Mouse (Mus musculus) intestine, postnatal 0 days (tissue): Measurements from ENCODE around the gene Nfe2l2. TPM values are rescaled to one million over a fixed set of nuclear protein-coding genes. Genes with fewer than 3 reads are reported as not detected.

Experiments used
- ATAC-seq: fragments of 200-750 bp; cut with Nextera tagmentation; 2 replicates; pipeline ENCODE4 v1.8.0; 2017; ENCODE audit warnings: mild to moderate bottlenecking, moderate TSS enrichment, moderate library complexity
- H3K27ac ChIP-seq: fragments of 300-500 bp; sonication (generic); 2 replicates; pipeline ENCODE4 v1.5.1; 2014; ENCODE audit warnings: mild to moderate bottlenecking, low read depth, low read length, moderate library complexity
- H3K27me3 ChIP-seq: fragments of 300-500 bp; sonication (generic); replicated peaks from 2 replicates; pipeline ENCODE4 v1.6.1; 2014; ENCODE audit warnings: low read length, mixed read lengths; ENCODE audit not compliant: control insufficient read depth, insufficient read depth
- H3K36me3 ChIP-seq: fragments of 300-500 bp; sonication (generic); 2 replicates; pipeline ENCODE4 v1.6.1; 2014; ENCODE audit warnings: mild to moderate bottlenecking, moderate library complexity; ENCODE audit not compliant: control insufficient read depth, insufficient read depth
- H3K4me1 ChIP-seq: fragments of 300-500 bp; sonication (generic); replicated peaks from 2 replicates; pipeline ENCODE4 v1.6.1; 2014; ENCODE audit warnings: antibody characterized with exemption, low read length, mixed read lengths; ENCODE audit not compliant: control insufficient read depth, insufficient read depth
- H3K4me2 ChIP-seq: fragments of 300-500 bp; sonication (generic); replicated peaks from 2 replicates; pipeline ENCODE4 v1.6.1; 2014; ENCODE audit warnings: low read depth, mild to moderate bottlenecking, moderate library complexity
- H3K4me3 ChIP-seq: fragments of 300-500 bp; sonication (generic); 2 replicates; pipeline ENCODE4 v1.5.1; 2014; ENCODE audit warnings: low read depth, low read length
- H3K9ac ChIP-seq: fragments of 300-500 bp; sonication (generic); 2 replicates; pipeline ENCODE4 v1.6.1; 2014; ENCODE audit warnings: mild to moderate bottlenecking, low read depth, low read length
- H3K9me3 ChIP-seq: fragments of 300-500 bp; sonication (generic); 2 replicates; pipeline ENCODE4 v1.6.1; 2016; ENCODE audit warnings: mixed run types; ENCODE audit not compliant: control insufficient read depth
- CTCF ChIP-seq: sonication (generic); IDR thresholded peaks from 2 replicates; pipeline ENCODE4 v1.5.1; 2016; ENCODE audit warnings: low read depth, mild to moderate bottlenecking, control low read depth, antibody characterized with exemption, moderate library complexity
- WGBS: fragments of 180-500 bp; shearing (Covaris S2); extraction: QIAGEN DNeasy Blood & Tissue Kit; methylation state at CpG from one replicate; pipeline ENCODE4 v1.1.7; 2014; 5-methylcytosine and 5-hydroxymethylcytosine counted together
- polyA plus RNA-seq: library from polyadenylated mRNA; unstranded; fragments of >200 nt; fragmentation: Nextera tagmentation; extraction: Ambion mirVana; gene quantifications from 2 replicates; pipeline ENCODE4 v1.2.1, GENCODE M21; 2015

The Nfe2l2 gene
- polyA plus RNA-seq, 1 experiment from 2014 or later, result 93.6 TPM

DNA sequence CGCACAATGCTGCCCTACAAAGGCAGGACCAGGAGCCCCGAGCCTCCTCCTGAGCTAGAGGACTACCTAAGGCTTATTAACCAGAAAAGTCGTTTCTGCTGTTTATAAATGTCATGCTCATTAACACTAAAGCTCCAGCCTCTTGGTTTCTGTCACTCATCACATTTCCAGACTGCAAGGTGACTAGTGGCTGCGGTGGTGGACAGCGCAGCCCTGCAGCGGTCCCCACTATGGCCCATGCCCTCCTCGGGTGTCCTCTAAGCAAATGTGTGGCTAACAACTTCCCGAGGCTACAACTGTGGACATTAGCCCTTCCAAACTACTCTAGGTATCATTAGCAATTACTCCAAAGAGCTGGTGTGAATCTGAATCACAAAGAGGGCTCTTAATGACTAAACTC, 13.1 kb downstream of the Nfe2l2 start:
- no peak overlapping the region for H3K4me3 ChIP-seq
- no peaks in the 10 kb centered on the region for H3K9me3 ChIP-seq
- H3K4me1 ChIP-seq, result peaks cover 16% of the 10 kb centered on the region
- WGBS, result 73% methylated on average over 8 of the region's 8 CpGs
- ATAC-seq, result no peak
- H3K9ac ChIP-seq, result no peak overlapping the region
- TF ChIP-seq CTCF, result no peak
- no peaks in the 10 kb centered on the region for H3K27me3 ChIP-seq
- H3K4me2 ChIP-seq, result no peak overlapping the region
- H3K27ac ChIP-seq, result no peak overlapping the region
- H3K36me3 ChIP-seq, result peaks cover 14% of the 10 kb centered on the region; the same call in 1 of the 2 replicates

DNA sequence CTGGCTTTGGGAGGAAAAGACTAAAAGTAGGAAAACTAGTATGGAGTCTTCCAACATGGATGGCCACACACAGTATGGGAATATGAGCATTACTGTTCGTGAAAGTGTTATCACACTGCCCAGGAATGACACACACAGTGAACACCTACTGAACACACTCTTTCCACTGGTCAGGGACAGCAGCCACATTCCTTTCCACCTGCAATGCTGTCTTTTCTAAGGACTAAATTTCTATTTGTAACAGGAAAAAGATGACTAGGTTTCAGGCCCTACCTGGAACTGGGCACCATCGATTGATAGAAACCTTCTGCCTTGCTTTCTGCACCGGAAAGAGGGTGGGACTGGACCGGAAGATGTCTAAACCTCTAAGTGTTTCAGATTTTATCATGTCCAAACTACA, 13.8 kb downstream of the Nfe2l2 start:
- no peak for TF ChIP-seq CTCF
- no peak overlapping the region for H3K9ac ChIP-seq
- WGBS, result 84% methylated on average over 4 of the region's 4 CpGs
- H3K36me3 ChIP-seq, result peaks cover 14% of the 10 kb centered on the region; the same call in 1 of the 2 replicates
- no peak for ATAC-seq
- H3K9me3 ChIP-seq, result no peaks in the 10 kb centered on the region
- H3K27me3 ChIP-seq, result no peaks in the 10 kb centered on the region
- peaks cover 11% of the 10 kb centered on the region for H3K4me1 ChIP-seq
- no peak overlapping the region for H3K27ac ChIP-seq
- H3K4me3 ChIP-seq, result no peak overlapping the region
- no peak overlapping the region for H3K4me2 ChIP-seq

DNA sequence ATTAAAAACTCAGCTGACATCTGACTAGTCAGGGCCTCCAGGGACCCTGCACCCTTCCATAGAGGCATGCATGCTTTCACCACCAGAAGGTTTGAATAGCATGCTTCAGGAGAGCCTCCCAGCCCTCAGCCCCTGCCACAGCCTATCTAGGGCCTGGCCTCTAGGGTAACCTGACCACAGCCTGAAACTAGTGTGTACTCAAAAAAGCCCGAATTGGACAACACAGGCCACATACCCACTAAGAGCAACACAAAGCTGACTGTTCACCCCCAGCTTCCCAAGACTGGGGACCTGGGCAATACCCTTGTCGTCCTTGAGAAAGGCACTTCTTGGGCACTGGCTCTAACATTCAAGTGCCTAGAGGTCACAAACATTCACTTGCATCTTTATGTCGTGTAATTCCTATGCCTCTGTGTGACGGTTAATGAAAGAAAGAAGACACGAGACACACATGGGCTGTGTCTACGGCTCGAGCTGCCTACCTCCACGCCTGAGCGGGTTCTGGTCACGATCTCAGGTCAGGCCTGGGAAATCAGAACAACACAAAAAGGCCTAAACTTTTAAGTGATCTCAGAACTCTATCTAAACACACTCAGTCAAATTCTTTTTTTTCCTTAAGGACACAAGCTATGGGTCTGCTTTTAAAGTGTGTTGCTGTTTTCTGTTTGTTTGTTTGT, 14.8 kb downstream of the Nfe2l2 start:
- no peak for ATAC-seq
- Histone ChIP-seq H3K4me2 (no peak overlapping the region), H3K27me3 (no peaks in the 10 kb centered on the region), H3K4me3 (no peak overlapping the region), H3K9ac (no peak overlapping the region), H3K9me3 (no peaks in the 10 kb centered on the region), H3K36me3 (peaks cover 14% of the 10 kb centered on the region; the same call in 1 of the 2 replicates), H3K27ac (no peak overlapping the region), H3K4me1 (peaks cover 7% of the 10 kb centered on the region)
- TF ChIP-seq CTCF, result no peak
- 76% methylated on average over 10 of the region's 10 CpGs for WGBS

DNA sequence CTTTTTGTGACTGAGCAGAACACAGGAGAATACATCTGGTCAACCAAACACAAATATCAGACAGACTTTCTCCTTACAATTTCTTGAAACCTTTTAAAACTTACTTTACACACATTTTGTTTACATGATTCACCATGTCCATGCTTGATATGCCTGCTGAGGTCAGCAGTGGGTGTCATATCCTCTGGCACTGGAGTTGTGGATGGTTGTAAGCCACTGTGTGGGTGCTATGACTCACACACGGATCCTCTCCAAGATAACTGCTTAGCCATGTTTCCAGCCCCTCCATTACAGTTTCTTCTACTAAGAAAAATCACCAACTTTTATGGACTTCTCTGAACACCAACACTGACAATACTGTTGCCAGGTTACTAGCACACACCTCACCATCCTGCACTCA, 15.5 kb downstream of the Nfe2l2 start:
- Histone ChIP-seq H3K4me2 (no peak overlapping the region), H3K9me3 (no peaks in the 10 kb centered on the region), H3K36me3 (peaks cover 14% of the 10 kb centered on the region; the same call in 1 of the 2 replicates), H3K4me1 (peaks cover 7% of the 10 kb centered on the region), H3K27ac (no peak overlapping the region), H3K4me3 (no peak overlapping the region), H3K27me3 (no peaks in the 10 kb centered on the region), H3K9ac (no peak overlapping the region)
- WGBS, result 63% methylated on average over 1 of the region's 1 CpGs
- TF ChIP-seq CTCF, result no peak
- no peak for ATAC-seq

DNA sequence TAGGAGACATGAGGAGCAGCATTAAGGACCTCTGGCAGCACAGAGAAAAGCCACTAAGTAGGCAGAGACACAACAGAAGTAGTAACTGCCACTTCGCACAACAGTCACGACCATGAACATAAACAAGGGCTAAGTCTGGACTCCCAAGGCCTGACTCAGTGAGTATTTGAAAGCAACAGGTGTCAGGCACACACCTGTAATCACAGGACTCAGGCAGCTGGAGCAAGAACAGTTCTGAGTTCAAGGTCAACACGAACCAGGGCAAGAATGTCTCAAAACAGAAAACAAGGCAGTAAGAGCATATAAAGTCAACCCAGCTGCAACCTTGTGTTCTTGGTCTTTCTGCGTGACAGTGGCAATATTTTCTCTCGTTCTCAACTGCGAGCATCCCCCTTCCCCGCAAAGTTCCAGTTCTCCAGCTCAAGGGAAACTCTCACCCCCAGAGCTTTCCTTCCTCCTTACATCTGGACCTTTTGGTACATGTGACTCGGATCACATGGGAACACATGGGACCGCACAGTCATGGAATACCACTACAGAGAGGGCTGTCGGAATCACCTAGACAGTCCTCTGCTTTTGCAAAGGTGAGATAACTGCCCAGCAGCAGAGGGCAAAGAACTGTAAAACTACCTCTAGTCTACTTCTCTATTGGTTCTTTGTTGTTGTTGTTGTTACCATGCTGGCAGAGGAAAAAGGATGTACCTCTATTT, 17.2 kb downstream of the Nfe2l2 start:
- no peak for TF ChIP-seq CTCF
- no peak for ATAC-seq
- no peak overlapping the region for H3K4me3 ChIP-seq
- no peak overlapping the region for H3K4me2 ChIP-seq
- no peaks in the 10 kb centered on the region for H3K27me3 ChIP-seq
- H3K27ac ChIP-seq, result peak overlapping the region; percentile 50
- WGBS, result 65% methylated on average over 10 of the region's 10 CpGs
- no peak overlapping the region for H3K9ac ChIP-seq
- H3K9me3 ChIP-seq, result no peaks in the 10 kb centered on the region
- H3K4me1 ChIP-seq, result peaks cover 9% of the 10 kb centered on the region
- H3K36me3 ChIP-seq, result peaks cover 14% of the 10 kb centered on the region; the same call in 1 of the 2 replicates

DNA sequence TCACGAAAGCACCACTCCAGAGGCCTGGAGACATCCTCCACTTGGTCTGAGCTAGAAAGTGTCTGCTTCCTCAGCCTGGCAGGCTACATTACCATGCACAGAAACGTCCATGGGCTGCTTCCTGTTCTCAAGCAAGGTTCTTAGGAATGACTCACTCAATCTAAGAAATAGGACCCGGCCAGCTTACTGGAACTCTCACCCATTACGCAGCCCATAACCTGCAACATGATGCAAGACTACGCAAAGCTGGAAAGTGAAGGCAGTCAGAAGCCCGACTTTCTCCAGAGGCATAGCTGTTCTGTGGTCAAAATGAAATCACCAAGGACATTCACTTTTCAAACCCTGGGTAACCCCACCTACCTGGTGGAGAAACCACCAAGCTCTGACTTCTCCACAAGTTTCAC, 19.0 kb downstream of the Nfe2l2 start:
- H3K4me3 ChIP-seq, result no peak overlapping the region
- peak overlapping the region; percentile 31; the same call in 1 of the 2 replicates for H3K27ac ChIP-seq
- H3K9me3 ChIP-seq, result no peaks in the 10 kb centered on the region
- H3K4me1 ChIP-seq, result peaks cover 7% of the 10 kb centered on the region; the same call in 1 of the 2 replicates
- WGBS, result 36% methylated on average over 6 of the region's 6 CpGs
- TF ChIP-seq CTCF, result no peak
- ATAC-seq, result peak; percentile 58
- no peaks in the 10 kb centered on the region for H3K27me3 ChIP-seq
- H3K4me2 ChIP-seq, result no peak overlapping the region
- no peak overlapping the region for H3K9ac ChIP-seq
- peaks cover 11% of the 10 kb centered on the region; the same call in 1 of the 2 replicates for H3K36me3 ChIP-seq
